Mouse (Mus musculus) cerebellum, postnatal 4 days (tissue): Measurements from ENCODE around the gene Naa40.

Source experiments
- DNase-seq, 2 experiments: peaks; one replicate each; pipeline ENCODE4 v3.0.0; 2022; ENCODE audit warnings: low spot score in 2 of 2, mixed read lengths in 1 of 2

Gene Naa40

DNA sequence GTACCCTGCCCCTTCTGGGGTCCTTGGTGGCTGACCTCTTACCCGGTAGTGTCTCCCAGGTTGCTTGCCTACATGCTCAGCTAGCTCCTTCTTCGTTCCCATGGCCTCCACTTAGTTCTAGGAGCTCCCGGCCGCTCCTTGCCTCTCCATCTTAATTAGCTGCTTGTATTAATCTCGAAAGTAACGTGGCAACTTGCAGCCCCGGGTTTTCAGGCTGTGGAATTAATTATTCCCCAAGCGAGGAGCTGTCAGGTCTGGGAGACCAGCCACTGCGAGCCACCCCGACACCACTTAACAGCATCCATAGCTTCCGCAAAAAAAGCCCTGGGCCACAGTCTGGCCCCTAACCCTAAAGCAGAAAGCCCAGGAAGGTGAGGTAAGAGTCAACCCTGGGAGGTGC, 57.6 kb downstream of the Naa40 start:
- no peak for DNase-seq

DNA sequence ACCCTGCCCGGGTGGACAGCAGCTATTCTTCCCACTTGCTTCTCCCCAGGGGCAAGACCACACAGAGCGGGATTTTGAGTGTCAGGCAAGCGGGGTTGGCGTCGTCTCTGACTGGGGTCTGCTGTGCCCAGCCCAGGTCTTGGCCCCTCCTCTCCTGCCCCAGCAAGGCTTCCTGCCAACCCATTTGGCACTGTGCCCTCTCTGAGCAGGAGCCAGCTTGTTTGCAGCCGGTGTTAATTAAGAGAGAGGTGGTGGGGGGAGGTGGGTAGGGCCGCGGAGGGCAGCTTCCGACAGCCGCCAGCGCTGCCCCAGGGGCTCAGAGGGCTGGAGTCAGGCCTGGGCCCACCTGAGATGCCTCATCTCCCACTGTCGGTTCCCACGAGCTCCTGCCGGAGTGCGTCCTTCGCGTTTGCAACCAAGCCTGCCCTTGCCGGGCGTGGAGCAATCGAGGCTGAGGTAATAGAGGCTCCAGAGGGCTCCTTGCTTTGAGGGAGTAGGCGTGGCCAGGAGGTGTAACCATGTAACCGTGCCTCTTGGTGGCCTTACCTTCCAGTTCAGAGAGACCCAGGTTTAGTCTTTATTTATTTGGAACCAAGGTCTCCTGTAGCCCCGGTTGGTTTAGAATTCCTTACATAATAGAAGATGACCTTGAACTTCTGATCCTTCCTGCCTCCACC, 58.6 kb downstream of the Naa40 start:
- peak; percentile 97 to 99 for DNase-seq

GRCm38 (mm10) chr19:7181496-7181895, 59.5 kb downstream of the Naa40 start:
- DNase-seq: no peak

GRCm38 (mm10) chr19:7180756-7181405, 60.1 kb downstream of the Naa40 start:
- peak in 1 of 2 experiments; percentile 40 for DNase-seq

DNA sequence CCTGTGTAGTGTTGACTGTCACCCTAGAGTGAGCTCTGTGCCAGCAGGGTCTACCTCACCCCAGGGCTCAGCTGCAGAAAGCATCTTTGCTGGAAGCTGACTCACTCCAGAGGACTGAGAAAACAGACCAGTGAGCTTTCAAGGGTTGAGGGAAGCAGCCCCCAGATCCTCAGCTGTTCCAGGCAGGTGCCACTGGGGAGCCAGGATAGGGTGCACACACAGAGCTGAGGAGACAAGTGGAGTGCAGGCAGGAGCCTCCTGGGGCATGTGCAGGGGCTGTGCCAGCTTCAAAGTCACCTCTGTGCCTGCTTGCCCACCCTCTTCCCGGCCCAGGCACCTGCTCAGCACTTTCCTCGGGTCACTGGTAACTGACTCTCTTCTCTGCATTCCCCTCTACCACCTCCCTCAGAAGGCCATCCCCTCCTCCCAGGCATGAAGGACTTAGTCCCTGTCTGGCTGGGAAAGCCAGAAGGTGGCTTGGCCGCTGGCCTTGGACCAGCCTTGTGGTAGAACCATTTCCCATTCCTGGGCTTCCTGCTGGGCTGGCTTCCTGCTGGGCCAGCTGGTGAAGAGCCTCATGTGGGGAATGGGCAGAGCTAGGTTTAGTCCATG, 62.0 kb downstream of the Naa40 start:
- no peak for DNase-seq

- no peak for DNase-seq
These were observed 63.0 kb downstream of the Naa40 start for GRCm38 (mm10) chr19:7177804-7178511.

DNA sequence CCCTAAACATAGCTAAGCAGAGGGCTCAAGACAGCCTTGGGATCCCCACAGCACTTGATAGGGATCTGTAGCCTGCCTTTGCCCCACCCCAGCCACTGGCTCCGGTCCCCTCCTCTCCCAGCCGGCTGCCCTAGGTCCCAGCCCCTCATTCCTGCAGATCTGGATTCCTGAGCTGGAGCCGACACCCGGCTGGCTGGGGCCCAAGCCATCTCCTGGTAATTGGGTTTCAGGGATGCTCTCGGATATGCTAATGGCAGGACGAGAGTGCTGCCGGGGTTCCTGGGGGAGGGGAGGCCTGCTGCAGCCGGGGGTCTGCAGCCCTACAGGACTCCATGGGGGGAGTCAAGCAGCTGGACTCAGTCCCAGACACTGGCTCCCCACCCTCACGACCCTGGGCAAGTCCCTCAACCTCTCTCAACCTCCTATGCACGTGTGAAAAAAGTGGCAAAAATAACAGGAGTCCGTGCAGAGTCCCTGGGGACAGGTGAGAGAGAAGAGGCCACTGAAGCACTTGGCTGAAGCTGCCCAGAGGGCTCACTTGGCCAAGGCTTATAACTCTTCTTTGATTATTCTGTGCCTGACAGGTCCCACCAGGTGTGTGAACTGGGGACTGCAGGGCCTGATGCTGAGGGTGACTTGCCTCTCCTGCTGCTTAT, 64.8 kb downstream of the Naa40 start:
- DNase-seq: no peak
